Mouse (Mus musculus) liver, embryonic 14.5 days (tissue): Measurements from ENCODE around the gene Abca4.

Experiments used
- CTCF ChIP-seq: IDR thresholded peaks from 2 replicates; pipeline ENCODE4 v1.5.1; 2016; ENCODE audit warnings: antibody characterized with exemption, low read depth, control low read depth
- EP300 ChIP-seq: IDR thresholded peaks from 2 replicates; pipeline ENCODE4 v1.6.1; 2016; ENCODE audit warnings: antibody characterized with exemption, low read depth

GRCm38 (mm10) chr3:122186975-122187374 is 142.7 kb downstream of the Abca4 start:
- no peak for TF ChIP-seq CTCF
- TF ChIP-seq EP300, result no peak
